Mouse (Mus musculus) c-Kit-positive CD71-negative TER-119-negative erythroid progenitor cells, embryonic 14.5 days (primary cell): ENCODE measurements around the gene Pgf.
"Not testable (repeated sequence)": the region's sequence is repeated elsewhere in the genome, so short reads cannot be mapped to it uniquely, and the experiment has no call there.

ENCODE experiments used
- DNase-seq: peaks from one replicate; pipeline ENCODE4 v3.0.0-alpha.2; 2013; ENCODE audit warnings: low read depth

Pgf gene

DNA sequence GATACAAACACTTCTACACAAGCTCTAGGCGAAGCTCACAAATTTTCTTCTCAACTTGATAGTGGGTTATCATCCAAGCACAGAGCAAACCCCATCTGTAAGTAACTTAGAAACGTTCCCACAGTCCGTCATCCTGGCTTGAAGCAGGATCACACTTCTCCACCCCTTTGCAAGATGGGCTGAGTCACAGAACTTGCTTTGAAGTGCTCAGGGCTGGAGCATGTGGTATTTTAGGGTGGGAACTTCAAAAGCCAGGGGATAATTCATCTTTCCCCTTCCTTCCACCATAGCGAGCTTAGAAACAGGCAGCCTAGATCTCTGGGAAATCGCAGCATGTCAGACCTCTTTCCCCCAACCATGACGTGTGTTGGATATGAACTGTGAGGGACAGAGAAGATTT, 21.3 kb downstream of the Pgf start:
- DNase-seq, result no peak

DNA sequence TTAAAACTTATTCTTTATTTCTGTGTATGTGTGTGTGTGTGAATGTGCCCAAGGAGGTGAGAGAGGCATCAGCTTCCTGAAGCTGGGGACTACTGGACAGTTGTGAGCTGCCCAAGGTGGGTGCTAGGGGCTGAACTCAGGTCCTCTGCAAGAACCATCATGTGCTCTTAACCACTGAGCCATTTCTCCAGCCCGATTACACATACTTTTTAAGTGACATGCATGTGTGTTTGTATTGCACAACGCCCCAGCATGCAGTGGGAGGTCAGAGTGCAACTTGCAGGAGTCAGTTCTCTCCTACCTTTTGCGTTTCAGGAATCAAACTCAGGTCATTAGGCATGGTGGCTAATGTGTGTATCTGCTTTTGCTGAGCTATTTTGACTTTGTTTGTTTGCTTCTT, 24.6 kb downstream of the Pgf start:
- no peak for DNase-seq

DNA sequence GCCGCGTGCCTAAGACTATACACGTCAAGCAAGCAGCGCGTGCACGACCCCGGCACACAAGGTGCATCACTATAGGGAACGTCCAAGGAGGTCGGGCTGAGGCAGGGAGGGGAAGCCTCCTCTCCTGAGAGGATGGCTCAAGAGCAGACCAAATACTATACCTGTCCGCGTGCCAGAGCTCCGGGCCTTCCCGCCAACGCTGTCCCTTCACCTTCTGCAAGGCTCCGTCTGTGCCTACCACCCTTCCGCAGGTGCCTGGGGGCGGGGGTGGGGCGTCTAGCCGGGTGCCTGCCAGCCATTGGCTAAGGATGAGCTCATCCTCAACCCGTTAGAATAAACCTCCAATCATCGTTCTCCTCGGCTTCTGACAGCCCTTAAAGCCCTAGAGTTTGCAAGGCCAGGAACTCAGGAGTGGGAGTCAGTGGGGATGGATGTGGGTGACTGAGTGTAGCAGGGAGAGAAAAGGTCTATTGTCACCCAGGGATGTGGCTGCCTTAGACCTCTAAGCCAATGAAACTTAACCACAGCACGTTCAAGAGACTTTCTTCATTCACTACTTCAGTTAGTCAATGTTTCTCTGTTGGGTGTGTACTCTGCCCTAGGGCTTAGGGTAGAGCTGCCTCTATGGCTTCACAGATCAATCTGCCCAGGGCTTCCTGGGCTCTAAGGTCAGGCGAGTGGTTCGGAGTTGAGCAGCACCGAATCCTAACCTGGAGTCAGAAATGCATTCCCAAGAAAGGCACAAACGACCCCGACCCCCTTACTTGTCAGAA, 26.4 kb downstream of the Pgf start, which contains the start of gene Rps6kl1:
TSS of gene Rps6kl1 (minus strand) at position 263 of the 773 bp plus-strand sequence.
- DNase-seq, result no peak

DNA sequence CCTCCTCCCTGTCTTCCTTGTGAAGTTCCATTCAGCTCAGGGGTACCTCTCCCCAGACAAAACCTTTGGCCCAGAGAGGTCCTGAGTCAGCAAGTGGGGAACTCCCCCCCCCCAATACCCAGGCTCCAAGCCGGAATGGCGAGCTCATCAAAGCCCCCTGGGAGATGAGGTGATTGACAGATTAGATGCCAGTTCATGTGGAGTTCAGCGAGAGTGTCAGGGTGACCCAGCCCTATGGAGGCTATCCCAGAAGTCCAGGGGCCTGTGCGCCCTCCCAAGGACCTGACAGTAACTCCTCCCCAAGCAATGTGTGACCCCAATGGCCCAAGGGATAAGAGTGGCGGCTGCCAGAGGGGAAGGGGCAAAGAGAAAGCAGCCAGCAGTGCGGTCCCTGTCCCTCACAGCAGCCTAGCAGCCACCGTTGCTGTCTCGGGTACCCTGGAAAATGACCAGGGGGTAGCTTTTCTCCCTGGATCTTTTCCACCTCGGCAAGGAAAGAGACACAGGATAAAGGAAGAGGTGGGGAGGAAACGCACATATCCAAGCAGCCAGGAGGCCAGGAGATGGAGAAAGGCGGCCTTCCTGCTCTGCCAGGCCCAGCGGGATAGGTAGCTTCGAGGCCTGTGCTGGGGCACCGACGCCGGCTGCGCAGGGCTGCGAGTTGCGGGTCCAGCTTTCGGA, 27.1 kb downstream of the Pgf start:
- DNase-seq, result no peak

DNA sequence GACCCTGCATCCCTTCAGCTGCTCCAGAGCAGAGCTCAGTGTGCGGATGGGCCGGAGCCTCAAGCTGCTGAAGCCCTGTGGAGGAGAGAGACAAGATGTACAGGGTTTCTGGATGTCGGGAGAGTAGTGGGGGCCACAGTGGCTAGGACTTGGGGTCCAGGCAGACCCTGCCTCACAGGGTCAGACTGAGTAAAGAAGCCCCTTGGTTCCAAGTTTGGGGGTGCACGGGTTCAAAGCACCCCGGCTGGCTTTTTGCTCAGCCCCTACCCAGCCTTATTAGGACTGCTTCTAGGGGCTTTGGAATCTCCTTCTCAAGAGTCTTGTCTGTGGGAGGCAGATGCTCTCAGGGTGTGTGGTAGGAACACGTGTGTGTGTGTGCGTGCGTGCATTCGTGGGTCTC, 30.7 kb downstream of the Pgf start:
- DNase-seq, result no peak

DNA sequence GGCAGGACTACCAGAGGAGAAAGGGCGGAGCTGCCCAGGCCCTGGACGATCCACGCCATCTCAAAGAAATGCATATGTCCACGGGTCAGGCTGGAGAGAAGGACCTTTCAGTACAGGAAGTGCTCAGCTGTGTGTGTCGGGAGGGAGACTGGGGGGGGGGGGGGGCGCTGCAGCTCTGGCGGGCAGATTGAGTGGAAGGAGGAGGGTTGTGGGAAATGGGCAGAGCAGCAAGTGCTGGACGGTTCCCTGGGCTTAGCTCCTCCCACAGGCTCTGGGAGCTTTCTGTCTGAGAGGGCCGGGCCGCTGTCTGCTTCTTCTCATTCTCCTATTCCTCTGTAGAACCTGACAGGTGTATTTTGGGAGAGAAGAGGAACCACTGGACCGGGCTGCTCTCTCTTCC, 31.2 kb downstream of the Pgf start:
- DNase-seq, result no peak

DNA sequence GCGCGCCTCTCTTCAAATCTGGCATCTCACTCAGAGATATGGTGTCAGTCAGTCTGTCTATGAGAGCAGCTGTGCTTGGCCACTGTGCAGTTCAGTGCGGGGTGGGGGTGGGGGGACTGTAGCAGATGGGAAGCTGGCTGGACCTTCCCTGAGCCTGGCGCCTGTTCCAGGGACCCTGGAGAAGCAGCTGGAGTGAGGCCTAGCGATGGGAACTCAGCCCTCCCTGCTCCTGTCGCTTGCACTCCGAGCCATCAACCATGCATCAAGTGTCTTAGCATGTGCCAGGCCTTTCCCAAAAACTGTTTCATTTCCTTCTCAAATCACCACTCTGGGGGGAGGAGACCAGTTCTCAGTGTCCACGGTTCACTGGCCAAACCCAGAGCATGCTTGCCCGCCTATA, 32.0 kb downstream of the Pgf start:
- DNase-seq, result no peak

DNA sequence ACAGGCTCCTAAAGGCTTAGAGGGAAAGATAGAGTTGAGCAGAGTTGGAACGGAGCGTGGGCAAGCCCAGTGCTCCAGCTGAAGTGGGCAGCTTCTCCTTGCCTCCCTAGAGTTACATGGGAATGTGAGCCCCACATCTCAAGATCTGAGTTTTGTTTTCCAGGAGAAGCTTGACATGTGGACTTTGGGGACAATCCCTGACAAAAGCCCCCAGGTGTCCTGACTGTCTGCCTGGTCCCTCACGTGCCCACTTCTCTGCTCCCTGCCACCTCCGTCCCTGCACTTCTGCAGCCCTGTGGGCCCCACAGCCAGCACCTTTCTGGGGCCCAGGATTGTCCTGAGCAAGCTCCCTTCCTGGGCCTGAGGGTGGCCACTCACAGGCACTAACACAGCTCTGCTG, 32.8 kb downstream of the Pgf start:
- no peak for DNase-seq

DNA sequence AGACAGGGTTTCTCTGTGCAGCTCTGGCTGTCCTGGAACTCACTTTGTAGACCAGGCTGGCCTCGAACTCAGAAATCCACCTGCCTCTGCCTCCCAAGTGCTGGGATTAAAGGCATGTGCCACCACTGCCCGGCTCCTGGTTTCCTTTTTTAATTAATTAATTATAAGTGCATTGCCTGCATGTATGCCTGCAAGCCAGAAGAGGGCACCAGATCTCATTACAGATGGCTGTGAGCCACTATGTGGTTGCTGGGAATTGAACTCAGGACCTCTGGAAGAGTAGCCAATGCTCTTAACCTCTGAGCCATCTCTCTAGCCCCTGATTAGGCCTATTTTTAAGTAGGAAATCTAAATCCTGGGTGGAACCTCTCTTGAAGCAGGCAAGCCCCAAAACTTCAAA, 33.3 kb downstream of the Pgf start:
- DNase-seq, result not testable (repeated sequence)

DNA sequence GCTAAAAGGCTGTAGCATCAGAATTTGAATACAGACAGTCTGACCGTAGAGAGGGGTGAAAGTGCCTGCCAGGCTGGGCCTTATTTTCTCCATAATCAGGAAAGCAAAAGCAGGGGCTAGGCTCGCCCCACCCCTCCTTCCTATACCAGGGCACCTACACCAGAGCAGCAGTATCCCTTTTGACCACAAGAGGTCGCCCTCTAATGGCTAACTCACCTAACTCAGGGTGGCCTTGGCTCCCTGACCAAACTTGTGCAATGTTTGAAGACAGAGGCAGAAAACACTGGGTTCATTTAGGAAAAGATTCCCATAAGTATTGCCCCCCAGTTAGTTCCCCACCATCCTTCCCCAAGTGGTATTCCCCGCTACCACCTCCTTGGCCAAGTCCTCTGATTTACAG, 34.8 kb downstream of the Pgf start:
- peak; percentile 86 for DNase-seq

DNA sequence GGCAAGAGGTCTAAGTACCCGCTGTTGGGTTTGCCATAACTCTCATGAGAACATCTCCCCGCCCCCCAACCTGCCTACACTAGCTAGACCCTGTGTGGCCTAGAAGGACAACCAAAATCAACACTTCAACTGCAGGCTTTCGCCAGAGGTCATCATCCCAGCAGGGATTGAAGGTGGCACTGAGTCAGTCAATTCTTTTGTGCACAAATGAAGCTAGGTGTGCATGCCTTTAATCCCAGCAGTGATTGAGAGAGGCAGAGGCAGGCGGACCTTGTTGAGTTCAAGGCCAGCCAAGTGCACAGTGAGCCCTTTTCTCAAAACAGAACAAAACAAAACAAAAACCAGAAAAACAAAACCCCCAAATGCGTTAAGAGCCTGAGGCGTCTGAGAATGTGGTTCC, 36.5 kb downstream of the Pgf start:
- no peak for DNase-seq

DNA sequence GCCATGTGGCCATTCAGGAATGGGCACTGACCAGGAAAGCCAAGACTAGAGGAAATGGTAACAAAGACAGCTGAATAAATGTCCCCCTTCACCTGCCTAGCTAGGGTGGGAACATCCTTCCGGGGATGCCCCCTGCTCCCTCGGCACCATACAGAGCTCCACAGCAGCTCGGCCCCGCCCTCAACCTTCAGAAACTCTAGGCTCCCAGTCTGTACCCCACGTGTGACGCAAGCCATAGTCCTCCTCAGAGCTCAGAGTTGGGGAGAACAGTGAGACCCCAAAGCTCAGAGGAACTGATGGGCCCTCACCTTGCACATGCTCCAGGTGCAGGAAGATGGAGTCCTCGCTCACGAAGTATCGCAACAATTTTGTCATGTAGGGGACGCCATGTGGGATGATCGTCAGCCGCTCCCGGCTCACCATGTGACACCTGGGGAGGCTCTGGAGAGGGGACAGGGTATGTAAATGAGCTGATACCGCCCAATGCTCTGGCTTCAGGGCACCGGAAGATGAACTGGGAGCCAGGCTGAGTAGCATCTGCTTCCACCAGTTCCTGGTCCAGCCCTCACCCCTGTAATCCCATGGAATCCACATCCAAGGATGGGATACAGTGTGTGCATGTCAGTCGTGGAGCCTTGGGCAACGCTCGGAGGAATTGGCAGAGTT, 37.4 kb downstream of the Pgf start:
- DNase-seq, result no peak

DNA sequence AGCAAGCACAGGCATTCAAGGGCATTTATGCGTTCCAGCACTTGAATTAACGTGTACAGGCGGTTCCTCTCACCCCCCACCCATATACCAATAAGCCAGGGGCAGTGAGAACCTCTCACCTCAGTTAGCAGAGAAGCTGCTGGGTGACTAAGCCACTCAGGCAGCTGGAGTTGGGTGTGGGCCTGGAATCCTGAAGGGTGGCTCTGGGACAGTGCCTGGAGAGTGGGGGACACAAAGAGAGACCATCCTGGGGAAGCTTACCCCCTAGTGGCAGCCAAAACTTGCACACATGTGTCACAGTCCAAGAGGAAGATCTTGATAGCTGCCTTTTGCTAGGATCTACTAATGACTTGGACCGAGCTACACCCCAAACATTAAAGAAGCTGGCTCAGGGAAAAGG, 41.0 kb downstream of the Pgf start:
- DNase-seq, result no peak

DNA sequence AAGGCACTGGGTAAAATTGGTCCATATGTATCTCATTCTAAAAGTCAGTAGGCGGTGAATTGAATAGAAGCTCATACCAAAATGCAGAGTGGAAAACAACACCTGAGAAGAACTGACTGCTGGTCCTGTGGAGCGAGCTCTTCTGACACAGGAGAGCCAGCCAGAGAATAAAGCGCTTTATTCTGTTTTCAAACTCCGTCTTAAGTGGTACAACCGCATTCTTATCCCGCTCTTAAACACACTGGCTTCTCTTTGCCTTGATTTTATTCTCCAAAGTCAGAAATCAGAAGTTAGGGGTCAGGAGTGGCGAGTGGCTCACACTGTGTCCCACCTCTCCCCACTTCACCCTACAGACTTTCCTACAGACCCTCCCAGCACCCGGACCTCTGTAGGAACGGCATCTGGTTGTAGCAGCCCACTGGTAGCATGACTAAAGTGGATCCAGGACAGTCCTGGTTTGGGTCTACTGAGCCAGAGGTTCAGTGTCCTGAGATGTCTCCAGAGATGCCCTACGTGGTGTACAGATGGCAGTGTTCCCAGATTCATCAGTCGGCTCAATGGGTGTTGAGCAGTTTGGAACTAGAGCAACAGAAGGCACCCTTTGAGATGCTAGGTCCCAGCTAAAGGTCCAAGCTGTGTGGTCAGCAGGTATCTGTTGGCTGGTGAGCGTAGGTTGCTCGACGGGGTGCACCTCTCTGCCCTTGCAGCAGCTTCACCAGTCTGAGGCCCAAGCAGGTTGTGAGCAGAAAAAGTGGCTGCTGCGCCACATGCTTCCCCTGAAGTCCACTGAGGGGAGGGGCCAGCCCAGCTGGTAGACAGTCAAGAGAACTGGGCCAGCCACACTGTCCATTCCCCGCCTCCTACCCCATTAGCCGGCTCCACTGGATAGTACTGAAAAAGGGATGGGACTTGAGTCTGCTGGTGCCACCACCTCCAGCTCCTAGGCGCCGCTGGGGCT, 41.8 kb downstream of the Pgf start:
- no peak for DNase-seq

DNA sequence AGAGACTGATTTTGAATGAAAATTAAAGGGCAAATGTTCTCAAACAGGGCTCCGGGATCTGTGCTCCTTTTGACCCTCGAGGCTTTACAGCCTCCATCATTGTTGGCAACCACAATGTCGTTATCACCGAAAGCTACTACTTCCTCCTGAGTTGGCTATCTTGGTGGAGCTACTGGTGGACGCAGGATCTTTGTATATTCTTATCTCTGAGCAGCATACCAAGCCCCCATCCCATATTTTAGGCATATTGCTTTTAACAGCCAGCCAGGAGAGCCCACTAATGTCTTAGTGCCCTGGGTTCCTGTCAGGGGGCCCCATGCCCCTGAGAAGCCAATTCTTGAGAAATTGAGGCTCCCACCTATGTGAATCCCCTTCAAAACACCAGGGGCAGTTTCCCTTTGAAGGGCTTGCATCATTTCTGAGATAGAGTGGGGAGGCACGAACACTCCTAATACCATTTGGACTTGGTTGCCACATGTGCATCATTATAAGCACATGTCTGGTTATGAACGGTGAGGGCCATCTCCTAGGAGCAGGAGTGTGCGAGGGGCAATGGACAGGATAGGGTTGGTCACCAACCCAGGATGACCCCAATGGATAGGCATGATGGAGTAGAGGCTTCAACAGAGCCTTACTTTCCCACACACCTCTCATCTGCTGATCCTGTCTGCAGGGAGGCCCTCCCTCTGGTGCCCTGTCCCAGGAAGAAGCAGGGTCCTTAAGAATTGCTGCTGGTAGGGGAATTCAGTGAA, 43.4 kb downstream of the Pgf start:
- no peak for DNase-seq

DNA sequence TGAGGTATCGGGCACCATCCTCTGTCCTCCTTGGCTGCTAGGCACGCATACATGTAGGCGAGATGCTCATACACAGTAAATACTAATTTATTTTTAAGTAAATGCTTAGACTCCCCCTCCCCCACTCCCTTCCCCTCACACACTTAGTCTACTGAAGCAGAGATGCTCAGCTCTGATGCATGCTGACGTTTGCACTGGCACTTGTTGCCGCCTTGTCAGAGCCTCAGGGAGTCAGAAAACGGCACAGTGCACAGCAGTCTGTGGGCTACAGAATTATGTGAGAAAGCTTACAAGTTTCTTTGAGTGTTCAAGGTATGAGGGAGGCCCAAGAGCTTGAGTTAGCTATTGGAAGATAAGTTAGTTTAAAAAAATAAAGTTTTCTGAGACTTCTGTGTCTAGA, 46.2 kb downstream of the Pgf start:
- DNase-seq, result no peak

DNA sequence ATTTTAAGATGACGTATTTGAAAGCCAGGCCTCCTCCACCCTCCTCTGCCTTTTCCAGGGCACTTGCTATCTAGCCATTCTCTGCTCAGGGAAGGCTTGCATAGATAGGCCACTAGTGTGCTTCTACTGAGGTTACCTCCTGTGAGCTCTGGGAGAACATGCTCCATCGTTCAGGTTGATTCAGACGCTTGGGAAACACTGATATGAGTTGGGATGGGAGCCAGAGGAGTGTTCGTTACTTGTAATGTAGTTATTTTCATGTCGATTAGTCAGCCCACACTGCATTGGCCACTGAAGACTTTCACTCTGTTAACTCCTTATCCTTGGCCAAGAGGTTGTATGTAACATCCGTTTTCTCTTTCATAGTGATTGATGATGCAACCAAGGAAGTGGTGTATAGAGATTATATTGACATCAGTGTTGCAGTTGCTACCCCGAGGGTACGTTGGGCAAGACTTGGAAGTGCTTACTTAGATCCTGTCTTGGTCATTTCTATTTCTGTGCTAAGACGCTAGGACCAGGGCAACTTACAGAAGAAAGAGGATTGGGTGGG, 48.1 kb downstream of the Pgf start:
- no peak for DNase-seq

DNA sequence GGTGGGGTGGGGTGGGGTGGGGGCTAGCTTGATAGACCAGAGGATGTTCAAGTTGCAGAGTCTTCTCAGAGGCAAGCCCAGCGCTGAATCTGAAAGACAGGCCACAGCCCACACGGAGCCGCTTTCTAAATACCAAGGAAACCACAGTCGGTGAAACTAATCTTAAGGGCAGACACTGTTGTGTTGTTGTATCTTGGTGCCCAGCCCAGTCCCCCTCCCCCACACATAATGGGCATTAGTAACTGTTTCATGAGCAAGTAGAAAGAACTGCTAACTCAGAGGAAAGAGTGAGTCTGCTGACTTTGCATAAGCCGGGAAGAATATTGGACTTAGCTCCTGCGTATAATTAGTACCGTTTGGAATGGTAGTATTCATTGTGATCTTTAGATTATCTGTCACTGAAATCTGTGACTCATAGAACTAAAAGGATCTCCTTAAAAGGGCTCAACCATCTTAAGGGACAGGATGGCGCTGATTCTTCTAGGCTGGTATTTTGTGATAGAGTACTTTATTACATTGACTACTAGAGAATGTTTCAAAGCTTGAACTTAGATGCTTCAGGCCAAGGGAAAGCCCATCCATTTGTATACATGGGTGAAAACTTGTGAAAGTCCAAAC, 50.5 kb downstream of the Pgf start:
- DNase-seq, result no peak

DNA sequence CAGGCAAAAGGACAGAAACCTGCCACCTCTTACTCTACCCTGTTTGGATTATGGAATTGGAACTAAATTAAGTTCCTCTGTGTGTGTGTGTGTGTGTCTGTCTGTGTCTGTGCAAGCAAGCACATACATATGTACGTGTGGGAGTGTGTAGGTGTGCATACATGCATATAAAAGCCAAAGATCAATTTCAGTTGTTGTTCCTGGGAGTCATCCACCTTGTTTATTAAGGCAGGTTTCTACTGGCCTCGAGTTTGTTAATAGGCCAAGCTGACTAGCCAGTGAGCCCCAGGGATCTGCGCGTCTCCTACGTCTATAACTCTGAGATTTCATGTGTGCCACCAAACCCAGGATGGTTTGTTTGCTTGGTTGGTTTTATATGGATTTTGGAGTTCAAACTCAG, 52.8 kb downstream of the Pgf start:
- no peak for DNase-seq

DNA sequence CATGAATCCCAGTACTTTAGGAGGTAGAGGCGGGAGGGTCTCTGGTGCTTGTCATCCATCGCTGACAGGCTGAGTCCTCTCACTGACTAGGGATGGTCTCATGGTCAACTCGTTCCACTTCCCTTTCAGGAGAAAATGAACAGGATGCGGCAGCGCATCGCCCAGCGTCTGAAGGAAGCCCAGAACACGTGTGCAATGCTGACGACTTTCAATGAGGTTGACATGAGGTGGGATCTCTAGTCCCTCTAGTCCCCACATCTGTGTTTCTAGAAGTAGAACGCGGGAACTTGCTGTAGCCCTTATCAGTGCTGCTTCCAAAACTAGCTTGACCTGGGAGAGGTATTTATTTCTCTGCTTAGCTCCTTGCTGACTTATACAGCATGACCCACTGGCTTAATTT, 53.9 kb downstream of the Pgf start:
- DNase-seq, result no peak

DNA sequence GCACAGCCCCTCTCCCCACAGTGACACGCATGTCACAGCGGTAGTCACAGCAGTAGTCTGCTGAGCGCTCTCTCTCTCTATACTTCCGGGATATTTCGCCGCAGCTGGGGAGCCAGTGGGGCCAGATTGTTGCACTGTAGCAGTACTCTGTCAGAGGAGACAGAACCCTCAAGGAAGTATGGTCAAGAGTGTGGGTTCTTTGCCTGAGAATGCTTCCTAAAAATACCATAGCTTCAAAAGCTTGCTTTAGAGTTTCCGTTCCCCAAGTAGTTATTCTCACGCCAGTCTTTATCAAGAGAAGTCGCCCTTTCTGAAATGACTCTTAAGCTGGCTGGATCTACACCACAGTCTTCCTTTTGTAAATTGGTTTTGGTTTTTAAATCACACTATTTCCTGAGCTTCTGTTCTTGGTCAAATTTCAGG, 54.5 kb downstream of the Pgf start:
- no peak for DNase-seq
